Mouse (Mus musculus): ENCODE measurements around the gene Enpp3.

DNA sequence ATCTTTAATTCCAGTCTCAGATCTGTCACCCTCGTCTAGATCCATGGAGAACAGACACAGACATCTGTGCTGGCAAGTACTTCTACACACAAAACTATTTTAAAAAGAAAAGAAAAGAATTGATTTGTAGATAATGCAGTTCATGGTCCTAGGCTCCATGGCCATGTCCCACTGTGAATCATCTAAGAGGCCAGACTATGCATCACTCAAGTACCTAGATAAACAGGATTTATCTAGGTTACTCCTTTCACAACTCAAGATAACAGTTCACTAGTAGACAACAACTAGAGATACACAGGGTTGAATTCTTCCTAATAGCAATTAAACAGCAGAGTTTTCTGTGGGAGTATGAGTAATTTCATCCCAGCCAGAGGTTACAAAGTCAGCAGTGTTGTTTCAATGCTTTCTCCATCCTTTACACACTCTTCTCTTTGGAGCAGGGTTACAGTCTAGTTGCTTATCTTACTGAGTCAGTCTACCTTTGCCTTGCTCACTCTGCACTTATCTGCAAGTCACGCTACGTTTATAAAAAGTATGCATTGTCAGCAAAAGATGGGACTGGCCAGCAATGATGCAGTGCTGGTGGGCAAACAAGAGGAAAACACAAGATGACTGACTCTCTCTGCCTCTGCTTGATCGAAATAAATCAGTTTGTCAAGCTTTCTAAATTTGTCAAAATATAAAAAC, 20.5 kb downstream of the Enpp3 start:
- TF ChIP-seq CTCF (IDR thresholded peaks at IDR 0.05) (no peak), POLR2A (IDR thresholded peaks at IDR 0.05; ENCODE audit: insufficient read depth, low read depth, low read length) (no peak), EP300 (IDR thresholded peaks at IDR 0.05; ENCODE audit: insufficient read depth, low read depth, low read length) (no peak)

Measured in heart, adult 2 months (tissue).